Mouse (Mus musculus): ENCODE results near the gene Rere. TPM values are rescaled to one million over a fixed set of nuclear protein-coding genes. Genes with fewer than 3 reads are reported as not detected.
A peak's percentile ranks its signal among the peaks of the same experiment; 100 is the strongest.
"Not testable (repeated sequence)": the region's sequence is repeated elsewhere in the genome, so short reads cannot be mapped to it uniquely, and the experiment has no call there.

Gene Rere
- polyA plus RNA-seq, 1 experiment = 61.3 TPM

- Histone ChIP-seq H3K27ac (ENCODE audit: control insufficient read depth, insufficient read depth, low read depth, low read length, poor library complexity) (no peak overlapping the region), H3K4me1 (ENCODE audit: control insufficient read depth, insufficient read depth, low read length) (peaks cover 3% of the 10 kb centered on the region), H3K4me3 (replicated peaks; ENCODE audit: control insufficient read depth, low read depth, low read length) (no peak overlapping the region)
- under 1% methylated on average over 7 of the region's 7 CpGs for WGBS
- no peak for TF ChIP-seq CTCF (IDR thresholded peaks at IDR 0.05; ENCODE audit: control insufficient read depth, insufficient read depth, low read length)
- no peak for TF ChIP-seq POLR2A (IDR thresholded peaks at IDR 0.05; ENCODE audit: borderline replicate concordance, control insufficient read depth, low read depth, low read length)
Observed at GRCm38 (mm10) chr4:150269679-150270078, 11.8 kb upstream of the Rere start.

DNA sequence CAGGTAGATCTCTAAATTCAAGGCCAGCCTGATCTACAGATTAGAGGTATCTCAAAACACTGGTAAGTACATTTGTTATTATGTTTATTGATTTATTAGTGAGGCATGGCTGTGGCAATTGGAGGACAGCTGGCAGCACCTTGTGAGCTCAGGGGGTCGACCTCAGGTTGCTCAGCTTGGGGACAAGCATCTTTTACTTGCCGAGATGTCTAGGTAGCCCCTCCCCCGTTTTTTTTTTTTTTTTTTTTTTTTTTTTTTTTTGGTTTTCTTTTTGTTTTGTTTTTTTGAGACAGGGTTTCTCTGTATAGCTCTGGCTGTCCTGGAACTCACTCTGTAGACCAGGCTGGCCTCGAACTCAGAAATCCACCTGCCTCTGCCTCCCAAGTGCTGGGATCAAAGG lies 10.7 kb upstream of the Rere start:
- not testable (repeated sequence) for H3K4me1 ChIP-seq (ENCODE audit: control insufficient read depth, insufficient read depth, low read length); H3K4me3 ChIP-seq (replicated peaks; ENCODE audit: control insufficient read depth, low read depth, low read length); H3K27ac ChIP-seq (ENCODE audit: control insufficient read depth, insufficient read depth, low read depth, low read length, poor library complexity)
- WGBS = 45% methylated on average over 4 of the region's 4 CpGs

- 3% methylated on average over 9 of the region's 9 CpGs for WGBS
- H3K4me3 ChIP-seq (replicated peaks; ENCODE audit: control insufficient read depth, low read depth, low read length) = no peak overlapping the region
- TF ChIP-seq POLR2A (IDR thresholded peaks at IDR 0.05; ENCODE audit: borderline replicate concordance, control insufficient read depth, low read depth, low read length) = no peak
- no peak for TF ChIP-seq CTCF (IDR thresholded peaks at IDR 0.05; ENCODE audit: control insufficient read depth, insufficient read depth, low read length)
- peaks cover 3% of the 10 kb centered on the region for H3K4me1 ChIP-seq (ENCODE audit: control insufficient read depth, insufficient read depth, low read length)
- no peak overlapping the region for H3K27ac ChIP-seq (ENCODE audit: control insufficient read depth, insufficient read depth, low read depth, low read length, poor library complexity)
Observed at GRCm38 (mm10) chr4:150272725-150273124, 8.7 kb upstream of the Rere start.

DNA sequence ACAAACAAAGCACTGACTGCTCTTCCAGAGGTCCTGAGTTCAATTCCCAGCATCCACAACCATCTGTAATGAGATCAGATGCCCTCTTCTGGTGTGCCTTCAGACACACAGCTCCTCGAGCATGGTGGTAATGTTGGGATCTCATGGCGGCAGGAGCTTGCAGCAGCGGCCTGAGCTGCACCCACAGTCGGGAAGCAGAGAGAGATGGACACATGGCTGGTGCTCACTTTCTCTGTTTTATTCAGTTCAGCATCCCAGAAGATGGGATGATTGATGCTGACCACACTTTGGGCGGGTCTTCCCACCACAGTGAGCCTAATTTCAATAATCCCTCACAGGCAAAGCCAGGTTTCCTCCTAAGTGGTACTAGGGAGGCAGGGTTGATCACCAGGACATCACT lies 5.9 kb upstream of the Rere start:
- WGBS = 76% methylated on average over 5 of the region's 5 CpGs
- H3K4me3 ChIP-seq (replicated peaks; ENCODE audit: control insufficient read depth, low read depth, low read length) = no peak overlapping the region
- H3K4me1 ChIP-seq (ENCODE audit: control insufficient read depth, insufficient read depth, low read length) = peaks cover 2% of the 10 kb centered on the region
- TF ChIP-seq POLR2A (IDR thresholded peaks at IDR 0.05; ENCODE audit: borderline replicate concordance, control insufficient read depth, low read depth, low read length) (no peak), CTCF (IDR thresholded peaks at IDR 0.05; ENCODE audit: control insufficient read depth, insufficient read depth, low read length) (no peak)
- H3K27ac ChIP-seq (ENCODE audit: control insufficient read depth, insufficient read depth, low read depth, low read length, poor library complexity) = no peak overlapping the region

DNA sequence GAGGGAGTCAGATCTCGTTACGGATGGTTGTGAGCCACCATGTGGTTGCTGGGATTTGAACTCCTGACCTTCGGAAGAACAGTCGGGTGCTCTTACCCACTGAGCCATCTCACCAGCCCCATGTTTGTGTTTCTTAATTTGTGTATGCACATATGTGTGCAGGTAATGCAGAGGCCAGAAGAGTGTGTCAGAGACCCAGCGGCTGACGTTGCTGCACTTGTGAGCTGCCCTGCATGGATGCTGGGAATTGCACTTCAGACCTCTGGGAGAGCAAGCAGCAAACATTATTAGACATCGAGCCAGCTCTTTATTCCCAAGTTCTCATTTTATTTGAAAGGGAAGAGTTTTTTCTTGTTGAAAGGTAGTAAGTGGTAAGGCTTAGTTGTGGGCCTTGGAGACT lies 2.1 kb upstream of the Rere start:
- H3K4me1 ChIP-seq (ENCODE audit: control insufficient read depth, insufficient read depth, low read length); H3K27ac ChIP-seq (ENCODE audit: control insufficient read depth, insufficient read depth, low read depth, low read length, poor library complexity); H3K4me3 ChIP-seq (replicated peaks; ENCODE audit: control insufficient read depth, low read depth, low read length): not testable (repeated sequence)
- 80% methylated on average over 7 of the region's 7 CpGs for WGBS

GRCm38 (mm10) chr4:150280002-150280401 lies 1.4 kb upstream of the Rere start:
- TF ChIP-seq POLR2A (IDR thresholded peaks at IDR 0.05; ENCODE audit: borderline replicate concordance, control insufficient read depth, low read depth, low read length) (no peak), CTCF (IDR thresholded peaks at IDR 0.05; ENCODE audit: control insufficient read depth, insufficient read depth, low read length) (no peak)
- Histone ChIP-seq H3K4me3 (replicated peaks; ENCODE audit: control insufficient read depth, low read depth, low read length) (no peak overlapping the region), H3K27ac (ENCODE audit: control insufficient read depth, insufficient read depth, low read depth, low read length, poor library complexity) (no peak overlapping the region), H3K4me1 (ENCODE audit: control insufficient read depth, insufficient read depth, low read length) (no peaks in the 10 kb centered on the region; the same call in none of the 2 replicates)
- 81% methylated on average over 2 of the region's 2 CpGs for WGBS

DNA sequence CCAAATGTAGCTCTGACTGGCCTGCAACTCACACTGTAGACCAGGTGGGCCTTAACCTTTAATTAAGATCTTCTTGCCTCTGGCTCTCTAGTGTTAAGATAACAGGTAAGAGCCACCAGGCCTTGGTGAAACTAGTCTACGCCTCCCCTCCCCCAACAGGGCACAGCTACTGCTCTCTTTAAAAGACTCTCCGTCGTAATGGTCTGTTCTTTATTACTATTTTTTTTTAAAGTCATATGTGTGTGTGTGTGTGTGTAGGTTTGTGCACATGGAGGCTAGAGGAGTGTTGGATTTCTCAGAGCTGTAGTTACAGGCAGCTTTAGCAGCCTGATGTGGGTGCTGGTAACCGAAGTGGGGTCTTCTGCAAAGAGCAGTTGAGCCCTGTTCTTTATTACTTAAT lies 987 bp upstream of the Rere start:
- Histone ChIP-seq H3K4me1 (ENCODE audit: control insufficient read depth, insufficient read depth, low read length) (no peaks in the 10 kb centered on the region; the same call in none of the 2 replicates), H3K4me3 (replicated peaks; ENCODE audit: control insufficient read depth, low read depth, low read length) (no peak overlapping the region), H3K27ac (ENCODE audit: control insufficient read depth, insufficient read depth, low read depth, low read length, poor library complexity) (no peak overlapping the region)
- 70% methylated on average over 4 of the region's 4 CpGs for WGBS
- TF ChIP-seq POLR2A (IDR thresholded peaks at IDR 0.05; ENCODE audit: borderline replicate concordance, control insufficient read depth, low read depth, low read length) (no peak), CTCF (IDR thresholded peaks at IDR 0.05; ENCODE audit: control insufficient read depth, insufficient read depth, low read length) (no peak)

DNA sequence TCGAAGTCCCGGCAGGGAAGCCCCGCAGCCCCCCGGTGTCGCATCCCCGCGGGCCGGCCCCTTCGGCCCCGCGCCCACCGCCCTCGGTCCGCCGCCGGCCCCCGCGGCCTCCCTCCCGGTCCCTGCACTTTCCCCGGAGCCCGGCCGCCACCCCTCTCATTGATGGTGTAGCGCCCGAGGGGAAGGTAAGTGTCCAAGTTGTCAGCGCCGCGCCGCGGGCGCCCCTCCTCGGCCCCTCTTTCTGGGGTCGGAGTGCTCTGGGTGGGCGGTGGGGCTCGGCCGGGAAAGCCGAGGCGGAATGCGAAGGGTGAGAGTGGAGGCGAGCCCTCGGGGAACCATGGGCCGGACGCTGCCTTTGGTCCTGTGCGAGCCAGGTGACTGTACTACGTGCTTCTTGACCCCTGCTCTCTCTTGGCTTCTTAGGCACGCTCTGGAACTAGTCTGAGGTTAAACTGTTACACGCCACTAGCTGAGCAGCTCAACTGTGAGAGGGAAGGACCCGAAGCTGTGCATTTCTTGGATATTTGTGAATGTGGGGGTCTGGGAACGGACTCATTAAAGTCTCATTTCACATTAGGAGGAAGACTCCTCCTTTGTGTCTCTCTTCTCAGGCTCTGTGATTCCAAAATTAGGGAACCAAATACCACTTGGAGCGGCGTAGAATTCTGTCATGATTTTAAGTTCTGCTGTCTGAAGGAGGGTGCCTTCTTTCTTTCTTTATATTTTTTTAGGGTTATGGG lies 615 bp downstream of the Rere start:
- TF ChIP-seq POLR2A (IDR thresholded peaks at IDR 0.05; ENCODE audit: borderline replicate concordance, control insufficient read depth, low read depth, low read length) (no peak), CTCF (IDR thresholded peaks at IDR 0.05; ENCODE audit: control insufficient read depth, insufficient read depth, low read length) (no peak)
- H3K27ac ChIP-seq (ENCODE audit: control insufficient read depth, insufficient read depth, low read depth, low read length, poor library complexity) = peak overlapping the region; percentile 54; the same call in 1 of the 2 replicates
- no peaks in the 10 kb centered on the region; the same call in none of the 2 replicates for H3K4me1 ChIP-seq (ENCODE audit: control insufficient read depth, insufficient read depth, low read length)
- WGBS = 2% methylated on average over 50 of the region's 50 CpGs
- peak overlapping the region; percentile 82 for H3K4me3 ChIP-seq (replicated peaks; ENCODE audit: control insufficient read depth, low read depth, low read length)

Measured in bone marrow, adult 2 months (tissue).